Mouse (Mus musculus) MN1 (cell line): Measurements from ENCODE around the gene Xpr1.
A peak's percentile ranks its signal among the peaks of the same experiment; 100 is the strongest.

Experiments
- DNase-seq: peaks from one replicate; pipeline ENCODE4 v3.0.0-alpha.2; 2016; ENCODE audit warnings: low spot score

Xpr1 gene

DNA sequence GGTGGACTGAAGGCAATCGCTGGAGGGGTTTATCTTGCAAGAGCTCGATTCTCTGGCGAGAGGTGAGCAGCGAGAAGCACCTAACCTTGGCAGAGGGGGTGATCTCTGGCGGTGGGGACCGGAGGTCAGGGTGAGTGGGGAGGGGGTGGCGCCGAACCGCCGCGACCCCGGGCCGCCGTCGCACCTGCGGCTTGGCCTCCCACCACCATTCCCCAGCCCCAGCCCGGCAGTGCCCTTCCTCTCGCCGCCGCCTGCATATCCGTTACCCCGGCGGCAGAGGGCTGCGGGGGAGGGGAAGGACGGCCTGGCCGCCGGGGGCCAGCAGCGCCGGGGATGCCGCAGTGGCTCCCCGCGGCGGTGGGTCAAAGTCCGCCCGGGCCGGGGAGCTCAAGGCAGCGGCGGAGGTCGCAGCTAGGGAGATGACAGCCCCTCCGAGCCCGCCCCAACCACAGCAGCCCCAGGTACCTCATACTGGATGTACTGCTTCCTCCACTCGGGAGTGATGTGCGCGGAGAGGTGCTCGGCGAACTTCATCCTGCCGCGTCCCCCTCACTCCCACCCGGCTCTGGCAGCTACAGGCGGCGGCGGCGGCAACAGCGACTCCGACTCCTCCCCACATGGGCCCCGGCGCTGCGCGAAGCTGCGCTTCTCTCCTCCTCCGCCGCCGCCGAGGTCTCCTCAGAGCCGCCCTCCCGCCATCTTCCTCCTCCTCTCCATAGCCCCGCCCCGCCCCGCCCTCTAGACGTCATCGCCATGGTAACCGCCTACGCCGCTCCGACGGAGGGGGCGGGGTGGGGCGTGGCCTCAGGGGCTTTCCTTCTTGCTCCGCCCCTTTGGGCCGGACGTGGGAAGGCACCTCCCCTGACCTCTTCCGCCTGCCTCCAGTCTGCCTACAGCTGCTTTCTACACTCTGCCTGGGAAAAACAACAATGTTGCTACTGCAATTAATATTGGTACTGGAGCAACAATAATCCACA is at the start of gene Xpr1:
Gene Xpr1, minus strand, starts transcription at position 715 of the 977 bp plus-strand sequence.
- DNase-seq, result peak; percentile 97

DNA sequence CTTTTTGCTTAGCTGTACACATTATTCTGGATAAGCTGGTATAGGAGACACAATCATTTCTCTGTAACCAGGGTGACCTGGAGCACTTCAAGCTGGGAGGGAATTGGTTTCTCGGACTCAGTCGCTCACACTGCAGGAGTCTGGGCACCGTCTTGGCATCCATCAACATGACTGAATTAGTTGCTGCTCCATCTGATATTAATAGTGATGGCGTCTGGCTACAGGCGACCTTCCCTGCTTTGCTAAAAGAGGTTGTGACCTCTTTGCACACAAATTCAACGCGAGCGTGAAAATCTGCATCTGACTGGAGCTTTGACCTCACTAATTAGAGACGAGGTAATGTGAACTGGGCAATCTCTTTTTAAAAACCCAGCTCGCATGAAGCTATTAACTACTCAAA is 46.2 kb upstream of the Xpr1 start:
- no peak for DNase-seq

DNA sequence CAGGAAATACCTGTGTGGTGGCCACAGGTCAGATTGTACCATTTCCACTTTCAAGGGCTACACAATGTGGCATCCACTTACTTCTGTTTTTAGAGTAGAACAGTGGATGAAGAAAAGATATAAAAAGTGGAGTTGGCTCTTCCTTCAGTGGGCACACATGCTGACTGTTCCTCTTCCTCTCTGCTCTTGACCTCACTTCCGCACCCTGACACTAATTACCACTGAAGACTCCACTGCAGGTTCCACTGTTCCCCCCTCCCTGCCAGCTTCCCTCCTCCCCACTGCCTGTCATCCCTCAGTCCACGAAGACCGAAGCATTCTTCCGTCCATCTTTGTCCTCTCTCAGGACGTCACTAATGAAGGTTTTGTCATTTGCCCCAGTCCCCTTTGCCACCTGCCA is 45.4 kb upstream of the Xpr1 start:
- no peak for DNase-seq

DNA sequence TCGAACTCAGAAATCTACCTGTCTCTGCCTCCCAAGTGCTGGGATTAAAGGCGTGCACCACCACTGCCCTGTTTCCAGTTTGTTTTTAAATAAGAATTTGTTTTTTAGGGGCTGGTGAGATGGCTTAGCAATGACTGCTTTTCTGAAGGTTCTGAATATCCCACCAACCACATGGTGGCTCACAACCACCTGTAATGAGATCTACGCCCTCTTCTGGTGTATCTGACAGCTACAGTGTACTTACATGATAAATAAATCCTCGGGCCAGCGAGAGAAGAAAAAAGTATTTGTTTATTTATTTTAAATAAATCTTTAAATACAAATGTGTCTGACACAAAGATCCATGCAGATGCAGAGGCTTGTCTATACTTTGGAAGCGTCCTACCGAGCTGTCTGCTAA is 40.3 kb upstream of the Xpr1 start:
- no peak for DNase-seq

DNA sequence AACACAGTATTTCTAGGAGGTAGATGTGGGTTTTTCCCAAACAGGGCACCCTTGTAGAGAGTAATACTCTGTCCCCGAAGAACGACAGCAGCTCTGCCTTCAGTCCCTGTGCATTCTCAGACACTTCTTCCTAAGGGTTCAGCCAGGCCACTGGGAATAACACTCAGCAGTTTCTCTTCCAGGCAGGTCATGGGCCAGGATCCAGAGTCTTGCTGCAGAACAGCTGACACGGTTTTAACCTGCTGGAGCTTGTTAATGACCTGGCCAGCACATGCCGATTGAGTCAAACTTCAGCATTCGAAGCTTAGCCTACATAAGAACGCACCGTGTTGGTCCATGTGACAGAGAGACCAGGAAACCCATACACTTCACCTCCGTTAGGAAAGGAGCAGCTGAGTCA is 36.0 kb upstream of the Xpr1 start:
- no peak for DNase-seq

DNA sequence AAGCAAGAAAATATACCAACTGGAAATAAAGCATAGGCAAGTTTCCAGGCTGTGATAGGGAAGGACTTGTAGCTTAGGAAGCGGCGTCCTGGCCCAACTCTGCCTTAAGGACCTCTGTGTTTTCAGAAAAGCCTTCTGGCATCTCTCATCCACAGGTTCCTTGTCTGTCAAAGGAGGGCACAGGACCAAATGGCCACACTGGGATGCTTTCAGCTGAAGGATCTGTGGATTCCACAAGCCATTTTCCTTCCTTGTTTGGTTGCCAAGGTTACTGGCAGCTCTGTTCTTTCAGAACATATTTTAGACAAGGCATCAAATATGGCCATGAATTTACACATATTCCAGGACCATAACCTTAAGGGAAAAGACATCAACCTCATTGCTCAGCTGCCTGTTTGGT is 31.7 kb upstream of the Xpr1 start:
- DNase-seq, result peak; percentile 50

- peak; percentile 23 for DNase-seq
These were observed 30.1 kb upstream of the Xpr1 start for GRCm38 (mm10) chr1:155447277-155447676.

DNA sequence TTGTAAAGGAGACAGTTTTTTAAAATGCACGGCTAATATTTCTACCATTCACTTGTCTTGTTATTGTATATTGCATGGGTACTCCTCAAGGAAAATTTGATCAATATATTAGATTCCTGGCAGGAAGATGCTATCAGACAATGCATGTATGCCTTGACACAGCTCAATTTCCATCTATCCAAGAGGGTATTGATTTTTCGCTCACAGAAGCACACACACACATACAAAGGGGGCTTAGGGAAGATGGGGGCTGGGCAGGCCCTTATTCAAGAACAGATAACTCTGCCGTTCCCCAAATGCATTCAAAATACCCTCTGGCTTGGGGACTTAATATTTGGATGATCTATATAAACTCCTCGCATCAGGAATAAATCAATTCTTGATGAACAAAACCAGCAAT is 25.9 kb upstream of the Xpr1 start:
- DNase-seq, result no peak

DNA sequence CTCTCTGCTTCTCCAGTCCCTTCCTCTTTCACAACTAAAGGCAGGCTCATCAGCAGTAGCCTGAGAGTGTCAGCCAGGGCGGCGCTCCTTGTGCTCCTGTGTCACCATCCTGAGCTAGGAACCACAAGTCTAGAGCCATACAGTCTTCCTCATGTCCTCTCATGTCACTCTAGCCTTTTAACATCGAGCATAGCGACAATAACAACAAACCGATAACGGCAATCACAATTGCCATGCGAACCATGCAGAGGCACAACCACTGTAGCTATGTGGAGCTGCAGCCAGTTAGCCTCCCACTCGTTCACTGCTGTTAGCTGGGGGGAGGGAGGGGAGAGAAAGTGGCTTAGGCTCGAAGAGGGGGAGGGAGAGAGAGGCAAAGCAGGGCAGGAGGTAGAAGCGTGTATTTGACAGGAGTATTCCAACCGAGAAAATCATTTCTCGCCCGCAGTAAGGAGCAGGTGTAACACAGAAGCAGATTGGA is 25.3 kb upstream of the Xpr1 start:
- DNase-seq, result no peak

- DNase-seq, result no peak
These were observed 22.3 kb upstream of the Xpr1 start for GRCm38 (mm10) chr1:155439551-155439950.

GRCm38 (mm10) chr1:155438525-155438924 is 21.3 kb upstream of the Xpr1 start:
- DNase-seq, result no peak

DNA sequence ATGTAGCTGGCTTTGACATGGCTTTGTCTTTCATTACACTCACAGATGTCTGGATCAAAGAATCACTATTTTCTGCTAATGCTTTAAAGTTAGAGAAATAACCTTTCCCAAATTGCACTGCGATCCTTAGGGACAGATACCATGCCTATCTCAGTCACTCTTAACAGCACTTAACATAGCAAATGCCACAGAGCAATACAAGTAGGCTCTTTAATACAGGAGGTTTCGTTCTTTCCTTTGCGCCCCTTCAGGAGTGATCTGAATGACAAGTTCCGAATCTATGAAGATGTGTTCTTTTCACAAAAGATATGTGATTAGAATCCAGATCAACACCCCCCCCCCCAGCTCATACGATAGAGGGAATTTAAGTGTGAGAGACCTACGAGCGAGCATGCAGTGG is 12.1 kb upstream of the Xpr1 start:
- DNase-seq, result no peak

DNA sequence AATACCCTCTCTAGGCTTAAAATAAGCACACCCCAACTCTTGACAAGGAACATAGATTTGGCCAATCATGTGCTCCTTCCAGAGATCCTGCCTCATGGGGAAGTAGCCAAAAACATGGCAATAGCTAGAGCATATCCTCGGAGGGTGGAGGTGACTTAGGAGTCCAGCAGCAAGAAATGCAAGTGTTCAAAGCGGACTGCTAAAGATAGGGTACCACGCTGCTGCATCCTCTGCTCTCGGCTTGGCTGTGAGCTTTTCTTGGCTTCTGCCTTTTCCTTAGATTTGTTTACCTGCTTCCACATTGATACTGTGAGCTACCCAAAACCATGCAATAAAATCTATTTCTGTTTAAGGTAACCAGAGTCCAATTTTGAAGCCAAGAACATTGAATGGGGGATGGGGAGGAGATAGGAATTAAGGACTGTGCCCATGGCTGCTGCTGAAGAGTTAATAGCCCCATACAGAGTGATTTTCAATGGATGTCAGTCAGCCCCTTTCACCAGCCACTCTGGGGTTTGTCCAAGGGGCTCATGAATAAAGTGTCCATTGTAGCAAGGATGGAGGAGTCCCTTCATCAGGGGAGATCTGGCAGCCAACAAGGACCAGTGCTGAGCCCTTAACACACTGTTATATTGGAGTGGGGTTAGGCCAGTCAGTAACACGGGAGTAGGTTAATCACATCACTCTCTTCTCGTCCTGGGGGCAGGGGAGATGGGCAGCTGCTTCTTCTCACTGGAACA is 10.1 kb upstream of the Xpr1 start:
- DNase-seq, result no peak

DNA sequence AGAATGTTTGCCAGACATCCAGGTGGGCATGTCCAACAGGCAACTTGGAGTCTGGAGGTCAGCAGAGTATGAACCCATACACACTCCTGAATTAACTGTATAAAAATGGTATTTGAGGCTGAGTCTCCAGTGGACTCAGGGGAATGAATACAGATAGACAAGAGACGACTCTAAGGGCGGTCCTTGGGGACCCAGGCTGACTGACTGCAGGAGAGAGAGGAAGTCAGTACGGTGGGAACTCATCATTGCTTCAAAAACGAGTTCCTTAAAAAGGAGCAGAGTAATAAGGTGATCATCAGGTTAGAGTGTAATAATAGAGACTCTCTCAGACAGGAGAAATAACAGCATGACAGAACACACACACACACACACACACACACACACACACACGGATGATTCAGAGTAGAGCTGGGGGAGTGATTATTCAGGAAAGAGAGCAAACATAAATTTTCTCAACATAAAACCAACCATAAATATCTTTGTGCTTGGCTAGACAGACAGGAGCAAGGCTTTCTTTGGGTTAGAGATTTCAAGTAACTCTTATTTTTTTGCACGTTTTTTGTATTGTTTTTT is 8.6 kb upstream of the Xpr1 start:
- no peak for DNase-seq

GRCm38 (mm10) chr1:155425285-155425684 is 8.1 kb upstream of the Xpr1 start:
- DNase-seq, result no peak

GRCm38 (mm10) chr1:155423801-155424200 is 6.6 kb upstream of the Xpr1 start:
- DNase-seq, result no peak

- no peak for DNase-seq
These were observed 4.8 kb upstream of the Xpr1 start for GRCm38 (mm10) chr1:155422022-155422421.

GRCm38 (mm10) chr1:155416147-155416700 is 991 bp downstream of the Xpr1 start:
- DNase-seq, result peak; percentile 49

GRCm38 (mm10) chr1:155415421-155415820 is 1.8 kb downstream of the Xpr1 start:
- DNase-seq, result peak; percentile 42

DNA sequence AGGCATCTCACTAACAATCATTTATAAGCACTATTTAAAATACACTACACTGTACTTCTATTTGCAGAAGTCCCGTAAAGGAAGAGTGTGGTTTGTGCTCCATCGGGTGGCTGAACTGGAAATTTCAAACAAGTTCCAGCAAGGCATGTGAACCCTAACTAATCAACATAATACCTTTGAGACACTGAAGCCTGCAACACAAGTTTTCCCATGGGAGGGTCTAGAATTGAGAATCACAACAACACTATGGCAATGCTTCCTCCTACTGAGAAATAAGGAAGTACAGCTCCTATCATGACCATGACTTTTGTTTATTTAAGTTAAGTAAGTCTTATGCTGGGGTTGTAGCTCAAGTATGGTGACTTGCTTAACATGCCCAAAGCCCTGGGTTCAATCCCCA is 4.5 kb downstream of the Xpr1 start:
- DNase-seq, result no peak

GRCm38 (mm10) chr1:155408577-155408966 is 8.6 kb downstream of the Xpr1 start:
- no peak for DNase-seq
